Mouse (Mus musculus): ENCODE results near the gene Gars.

The Gars gene

GRCm38 (mm10) chr6:55036731-55037130 is 1.1 kb upstream of the Gars start:
- no peak for DNase-seq (ENCODE audit: low read depth, low spot score)

DNA sequence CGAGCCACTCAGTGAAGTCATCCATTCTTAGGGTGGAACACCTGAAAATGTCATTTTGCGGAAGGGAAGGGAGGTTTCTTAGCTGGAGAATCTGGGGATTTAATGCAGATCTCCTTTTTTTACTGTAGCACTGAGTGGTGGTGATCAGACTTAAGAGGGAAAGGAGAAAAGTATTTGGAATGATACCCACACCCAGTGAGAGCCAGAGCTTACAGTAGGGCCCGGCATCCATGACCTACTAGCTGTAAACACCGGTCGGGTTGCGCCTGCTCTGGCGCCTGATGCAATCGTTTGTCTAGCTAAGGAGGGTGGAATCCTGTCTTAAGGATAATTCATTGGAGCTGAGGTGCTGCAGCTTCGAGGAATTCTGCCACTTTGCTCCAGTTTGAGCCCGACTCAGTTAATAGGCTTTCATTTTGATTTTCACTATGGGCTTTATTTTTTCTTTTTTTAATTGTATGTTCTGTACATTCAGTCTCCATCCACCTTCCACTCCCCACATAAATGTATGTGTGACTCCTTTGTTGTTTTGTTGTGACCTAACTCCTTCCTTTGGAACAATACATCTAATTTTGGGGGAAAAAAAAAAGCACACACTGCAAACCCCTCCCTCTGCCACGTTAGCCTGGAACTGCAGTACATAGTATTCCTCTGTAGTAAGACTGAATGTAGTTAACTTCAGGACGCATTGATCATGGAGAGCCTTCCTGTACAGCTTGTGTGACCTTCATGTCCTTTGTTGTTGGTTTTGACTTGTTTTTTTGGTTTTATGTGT is 1.1 kb downstream of the Gars start:
- peak; percentile 26 for DNase-seq (ENCODE audit: low read depth, low spot score)

DNA sequence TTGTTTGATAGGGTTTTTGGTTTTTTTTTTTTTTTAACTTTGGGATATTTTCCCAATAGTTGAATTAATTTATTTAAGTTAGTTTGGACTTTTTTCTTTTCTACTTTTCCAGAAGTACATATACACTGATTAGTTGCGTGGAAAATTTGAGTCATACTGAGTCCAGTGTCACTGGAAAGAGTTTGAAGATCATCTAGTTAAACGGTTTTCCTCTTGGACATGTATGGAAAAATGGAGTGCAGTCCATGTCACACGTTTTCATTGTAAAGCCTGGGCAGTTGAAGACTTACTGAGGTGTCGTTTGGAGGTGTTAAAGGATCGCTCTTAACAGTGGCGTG is 1.6 kb downstream of the Gars start:
- no peak for DNase-seq (ENCODE audit: low read depth, low spot score)

DNA sequence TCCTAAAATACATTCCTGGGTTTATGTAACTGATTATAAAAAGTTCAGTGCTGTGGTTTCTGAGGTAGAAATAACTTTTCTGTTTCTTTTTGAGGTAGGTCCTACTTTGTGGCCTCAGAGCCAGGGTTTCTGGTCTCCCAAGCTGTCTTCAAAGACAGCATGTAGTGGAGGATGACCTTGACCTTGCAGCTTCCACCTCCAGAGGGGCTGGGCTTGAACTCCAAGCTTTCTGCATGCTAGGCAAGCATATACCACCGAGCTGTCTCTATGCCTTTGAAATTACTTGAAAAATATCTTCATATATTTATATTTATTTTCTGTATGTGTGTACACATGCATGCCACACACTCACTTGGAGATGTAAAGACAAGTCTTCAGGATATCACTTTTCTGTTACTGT is 2.2 kb downstream of the Gars start:
- no peak for DNase-seq (ENCODE audit: low read depth, low spot score)

- no peak for DNase-seq (ENCODE audit: low read depth, low spot score)
Measured at GRCm38 (mm10) chr6:55043206-55043605, 5.4 kb downstream of the Gars start.

- DNase-seq (ENCODE audit: low read depth, low spot score), result no peak
Measured at GRCm38 (mm10) chr6:55044542-55044941, 6.7 kb downstream of the Gars start.

- no peak for DNase-seq (ENCODE audit: low read depth, low spot score)
Measured at GRCm38 (mm10) chr6:55045326-55045725, 7.5 kb downstream of the Gars start.

DNA sequence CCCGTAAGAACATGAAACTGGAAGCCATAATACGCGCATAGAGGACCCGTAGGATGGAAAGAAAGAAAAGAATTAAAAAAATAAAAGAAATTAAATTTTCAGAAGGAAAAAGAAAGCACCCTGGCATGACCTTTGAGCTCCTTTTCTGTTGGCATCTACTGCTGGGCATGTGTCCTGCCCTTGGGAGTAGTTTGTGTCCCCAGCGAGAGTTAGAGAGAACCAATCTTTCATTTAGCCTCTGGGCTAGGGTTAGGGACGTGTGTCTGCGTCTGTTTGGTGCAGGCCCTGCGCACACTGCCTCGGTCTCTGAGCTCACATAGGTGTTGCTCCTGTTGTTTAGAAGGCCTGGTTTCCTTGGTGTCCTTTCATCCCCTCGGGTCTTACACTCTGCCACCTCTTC is 11.4 kb downstream of the Gars start:
- no peak for DNase-seq (ENCODE audit: low read depth, low spot score)

DNA sequence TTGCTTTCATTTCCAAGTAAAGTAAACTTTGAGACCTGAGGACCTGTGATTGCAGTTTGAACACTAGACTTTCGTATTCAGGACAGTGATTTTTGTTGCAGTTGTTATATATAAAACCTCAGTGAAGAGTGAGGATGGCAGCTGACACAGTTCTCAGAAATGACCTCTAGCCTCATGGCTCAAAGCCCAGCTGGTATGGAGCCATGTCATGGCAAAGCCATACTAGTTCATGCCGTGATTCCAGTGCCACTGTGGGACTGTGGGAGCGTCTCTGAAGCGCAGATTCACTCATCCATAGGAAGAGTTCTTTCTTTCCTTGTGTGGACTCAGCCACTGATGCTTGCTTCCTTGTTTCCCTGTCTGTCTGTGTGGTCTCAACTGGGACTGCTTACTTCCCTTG is 16.7 kb downstream of the Gars start:
- DNase-seq (ENCODE audit: low read depth, low spot score), result no peak

GRCm38 (mm10) chr6:55057427-55057826 is 19.6 kb downstream of the Gars start:
- DNase-seq (ENCODE audit: low read depth, low spot score), result peak; percentile 7

DNA sequence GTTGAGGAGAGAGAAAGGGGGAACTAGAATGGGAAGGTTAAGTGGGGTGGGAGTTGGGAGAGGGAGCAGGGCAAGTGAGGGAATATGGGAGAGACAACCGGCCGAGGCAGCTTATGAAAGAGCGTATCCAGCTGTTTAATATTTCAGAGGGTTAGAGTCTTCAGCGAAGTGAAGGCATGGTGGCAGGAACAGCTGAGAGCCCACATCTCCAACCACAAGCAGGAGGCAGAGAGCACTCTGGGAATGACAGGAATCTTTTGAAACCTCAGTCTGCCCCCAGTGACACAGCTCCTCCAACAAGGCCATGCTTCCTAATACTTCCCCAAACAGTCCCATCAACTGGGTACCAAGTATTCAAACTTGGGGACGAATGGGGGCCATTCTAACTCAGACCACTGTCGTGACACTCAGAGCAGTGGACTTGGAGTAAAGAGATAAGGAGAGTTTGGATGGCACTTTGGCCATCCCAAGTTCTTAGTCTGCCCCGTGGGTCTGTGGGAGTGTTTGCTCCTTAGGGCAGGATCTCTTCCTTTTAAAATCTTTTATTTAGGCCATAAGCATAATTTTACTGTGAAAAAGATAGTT is 22.5 kb downstream of the Gars start:
- DNase-seq (ENCODE audit: low read depth, low spot score), result no peak

DNA sequence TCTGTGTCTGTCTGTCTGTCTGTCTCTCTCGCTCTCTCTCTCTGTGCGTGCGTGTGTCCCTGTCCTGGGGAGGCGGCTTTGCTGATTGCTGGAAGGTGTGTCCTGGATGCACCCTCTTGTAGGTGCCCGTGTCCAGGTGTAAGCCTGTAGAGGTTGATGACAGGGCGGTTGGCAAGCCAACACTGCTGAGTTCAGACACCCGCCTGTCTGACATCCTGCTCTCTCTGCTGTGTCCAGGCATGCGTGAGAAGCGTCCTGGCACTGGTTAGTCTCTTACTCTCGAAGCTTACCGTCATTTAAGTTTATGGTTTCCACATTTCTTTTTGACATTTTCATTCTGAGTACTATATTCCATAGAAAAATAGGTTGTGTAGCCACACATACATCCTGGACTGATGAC is 23.5 kb downstream of the Gars start:
- no peak for DNase-seq (ENCODE audit: low read depth, low spot score)

GRCm38 (mm10) chr6:55062200-55062599 is 24.4 kb downstream of the Gars start:
- DNase-seq (ENCODE audit: low read depth, low spot score), result no peak

- DNase-seq (ENCODE audit: low read depth, low spot score), result no peak
Measured at GRCm38 (mm10) chr6:55063793-55064476, 26.1 kb downstream of the Gars start.

DNA sequence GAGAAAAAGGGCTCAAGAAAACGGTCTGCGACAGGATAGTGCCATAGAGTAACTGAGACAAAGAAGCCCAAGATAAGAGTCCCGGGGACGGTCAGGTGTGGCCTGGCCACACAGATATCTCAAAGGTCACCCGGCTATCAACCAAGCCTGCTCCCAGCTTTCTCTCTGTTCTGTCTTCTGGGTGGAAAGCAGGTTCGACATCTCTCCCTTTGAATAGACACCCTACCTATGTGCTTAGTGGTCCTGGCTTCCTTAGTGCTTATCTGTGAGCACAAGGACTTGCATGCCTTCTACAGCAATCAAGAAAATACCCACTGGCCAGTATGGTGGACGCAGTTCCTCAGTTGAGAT is 26.6 kb downstream of the Gars start:
- no peak for DNase-seq (ENCODE audit: low read depth, low spot score)

DNA sequence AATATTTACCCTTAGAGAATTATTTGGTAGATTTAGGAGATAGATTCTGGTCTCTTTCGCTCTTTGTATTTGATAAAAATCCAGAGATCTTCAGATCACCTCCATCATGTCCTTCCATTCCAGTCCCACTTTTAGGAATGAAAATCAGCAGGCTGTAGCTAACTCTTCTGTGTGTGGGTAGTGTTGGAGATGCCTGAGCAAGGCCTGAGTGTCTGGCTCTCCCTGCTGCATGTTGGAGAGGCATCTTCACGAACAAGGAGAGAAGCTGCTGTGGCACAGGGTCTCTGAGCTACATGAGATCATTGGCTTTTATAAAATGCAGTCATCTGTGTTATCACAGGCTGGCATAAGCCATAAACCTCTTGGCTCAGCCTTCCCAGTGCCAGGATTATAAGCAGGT is 28.1 kb downstream of the Gars start:
- no peak for DNase-seq (ENCODE audit: low read depth, low spot score)

DNA sequence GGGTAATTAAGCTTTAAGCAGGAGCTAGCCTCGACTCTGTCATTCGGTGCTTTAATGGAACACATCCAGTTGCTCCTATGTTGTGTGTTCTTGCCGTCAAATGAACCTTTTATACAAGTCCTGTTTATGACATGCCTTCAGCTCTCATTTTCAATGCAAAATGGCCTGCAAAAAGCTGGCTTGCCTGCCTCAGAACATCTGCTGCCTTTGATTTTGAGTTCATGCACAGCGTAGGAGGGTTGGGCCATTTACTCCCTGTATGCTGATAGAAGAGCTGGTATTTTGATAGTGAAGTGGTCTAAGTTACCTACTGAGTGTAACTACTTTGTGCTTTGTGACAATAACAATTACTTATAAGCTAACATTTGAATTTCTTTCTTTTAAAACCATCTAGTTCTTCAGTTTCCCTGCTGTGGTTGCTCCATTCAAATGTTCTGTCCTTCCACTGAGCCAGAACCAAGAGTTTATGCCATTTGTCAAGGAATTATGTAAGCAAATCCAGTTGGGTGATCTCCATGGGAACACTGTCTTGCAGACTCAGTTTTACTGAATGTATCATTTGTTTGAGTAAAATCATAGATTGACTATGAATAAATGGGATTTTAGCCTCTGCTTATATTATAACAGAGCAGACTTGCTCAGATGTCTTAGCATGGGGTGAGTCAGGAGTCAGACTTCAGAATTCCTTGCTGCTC is 38.9 kb downstream of the Gars start:
- no peak for DNase-seq (ENCODE audit: low read depth, low spot score)

DNA sequence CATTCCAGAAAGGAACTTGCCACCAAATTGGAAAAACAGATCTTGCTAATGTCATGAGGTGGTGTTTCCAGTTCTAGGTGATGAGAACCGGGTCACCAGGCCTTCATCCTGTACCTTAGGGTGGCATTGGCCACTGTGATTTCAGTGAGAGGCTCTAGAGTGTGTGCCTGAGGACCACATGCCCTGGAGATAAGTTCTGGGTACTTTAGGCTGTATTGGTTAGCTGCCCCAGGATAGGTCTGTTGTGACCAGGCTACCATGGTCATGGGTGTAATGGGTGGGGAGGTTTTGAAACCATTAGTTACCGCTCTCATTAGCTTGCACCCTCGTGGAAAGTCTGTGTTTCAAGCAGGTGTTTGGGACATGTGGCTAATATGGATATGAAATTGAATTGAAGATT is 43.6 kb downstream of the Gars start:
- DNase-seq (ENCODE audit: low read depth, low spot score), result no peak

- no peak for DNase-seq (ENCODE audit: low read depth, low spot score)
Measured at GRCm38 (mm10) chr6:55082261-55083051, 44.6 kb downstream of the Gars start.

- no peak for DNase-seq (ENCODE audit: low read depth, low spot score)
Measured at GRCm38 (mm10) chr6:55087355-55087754, 49.5 kb downstream of the Gars start.

DNA sequence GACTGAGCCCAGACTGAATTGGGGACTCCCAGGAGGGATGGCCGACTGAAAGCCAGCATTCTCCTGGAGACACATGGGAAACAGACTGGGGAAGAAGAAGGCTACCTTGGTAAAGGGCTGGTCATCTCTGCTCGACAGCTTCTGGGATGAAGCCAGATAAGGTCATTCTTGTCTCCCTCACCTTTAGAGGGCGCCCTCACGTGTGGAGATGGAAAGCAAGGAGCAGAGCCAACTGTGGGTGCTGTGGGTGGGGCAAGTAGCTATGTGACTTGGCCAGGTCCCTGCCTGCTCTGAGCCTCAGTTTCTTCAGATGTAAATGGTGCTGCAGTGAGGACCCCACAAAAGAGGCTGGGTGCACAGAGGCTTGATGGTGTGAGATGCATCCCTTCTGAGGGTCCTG is 52.8 kb downstream of the Gars start:
- DNase-seq (ENCODE audit: low read depth, low spot score), result peak; percentile 21

GRCm38 (mm10) chr6:55091396-55091795 is 53.6 kb downstream of the Gars start:
- no peak for DNase-seq (ENCODE audit: low read depth, low spot score)

Data from CD4-positive, CD25-positive, alpha-beta regulatory T cell, adult 2 months (primary cell).